Mouse (Mus musculus) spleen, postnatal 14 days (tissue): ENCODE data around the gene Lacc1.

Experiments
- DNase-seq, 2 experiments: peaks; one replicate each; pipeline ENCODE4 v3.0.0; 2021 to 2022; ENCODE audit warnings: low spot score in 2 of 2

The Lacc1 gene

DNA sequence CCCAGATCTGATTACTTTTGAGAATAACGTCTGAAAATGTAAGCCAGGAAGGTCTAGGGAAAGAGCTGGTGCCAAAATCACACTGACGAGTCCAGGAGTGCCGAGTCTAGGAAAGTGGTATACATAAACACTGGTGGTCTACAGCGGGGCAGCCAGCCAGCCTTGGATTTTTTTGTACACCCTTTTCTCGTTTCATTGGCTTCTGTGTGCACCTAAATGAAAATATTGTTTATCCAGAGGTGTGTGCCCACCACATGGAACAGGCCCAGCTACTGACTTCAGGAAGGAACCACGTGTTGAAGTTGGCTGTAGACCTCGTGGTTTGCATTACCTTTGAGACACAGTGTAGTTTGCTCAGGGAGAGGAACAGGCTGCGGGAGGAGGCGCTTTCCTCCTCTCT, 57.1 kb downstream of the Lacc1 start:
- no peak for DNase-seq
